Mouse (Mus musculus) right cerebral cortex, postnatal 10 days (tissue): ENCODE data around the gene Nfib.

ENCODE experiments used
- DNase-seq, 2 experiments: peaks; one replicate each; pipeline ENCODE4 v3.0.0; 2021; ENCODE audit warnings: low spot score in 2 of 2

Gene Nfib

GRCm38 (mm10) chr4:82540466-82540990 is 165.0 kb downstream of the Nfib start:
- no peak for DNase-seq

GRCm38 (mm10) chr4:82540048-82540410 is 165.5 kb downstream of the Nfib start:
- no peak for DNase-seq

GRCm38 (mm10) chr4:82539406-82540047 is 166.0 kb downstream of the Nfib start:
- no peak for DNase-seq

GRCm38 (mm10) chr4:82538815-82539214 is 166.7 kb downstream of the Nfib start:
- no peak for DNase-seq

DNA sequence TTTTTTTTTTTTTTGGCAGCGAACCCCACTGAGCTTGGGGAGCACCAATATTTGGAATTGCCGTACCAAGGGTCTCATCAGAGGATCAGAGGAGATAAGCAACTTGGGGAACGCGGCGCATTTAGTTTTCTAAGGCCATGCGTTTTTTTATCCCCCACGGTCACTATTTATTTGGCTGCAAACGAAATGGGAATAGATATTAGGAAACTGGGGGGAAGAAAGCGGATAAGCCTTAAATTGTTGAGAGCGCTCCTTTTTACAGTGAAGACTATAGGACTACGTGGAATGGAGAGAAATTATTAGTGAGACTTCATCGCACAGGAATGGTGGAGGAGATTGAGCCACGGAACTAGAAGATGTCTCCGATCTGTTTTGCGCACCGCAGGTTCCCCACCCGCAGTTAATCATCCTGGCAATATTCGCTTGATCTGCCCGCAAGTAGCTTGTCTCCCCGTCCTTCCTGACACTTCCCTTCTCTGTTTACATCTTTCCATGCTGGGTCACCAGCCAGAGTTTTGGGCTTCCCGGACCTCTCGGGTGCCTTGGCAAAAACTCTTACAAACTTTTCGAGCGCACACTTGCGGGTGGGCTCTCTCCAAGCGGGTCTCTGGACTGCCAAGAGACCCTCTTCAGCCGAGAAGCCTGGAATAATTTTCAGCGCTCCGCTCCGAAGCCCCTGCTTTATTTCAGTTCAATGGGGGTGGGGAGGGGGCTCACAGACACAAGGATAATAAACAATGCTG is 167.3 kb downstream of the Nfib start:
- DNase-seq: no peak

DNA sequence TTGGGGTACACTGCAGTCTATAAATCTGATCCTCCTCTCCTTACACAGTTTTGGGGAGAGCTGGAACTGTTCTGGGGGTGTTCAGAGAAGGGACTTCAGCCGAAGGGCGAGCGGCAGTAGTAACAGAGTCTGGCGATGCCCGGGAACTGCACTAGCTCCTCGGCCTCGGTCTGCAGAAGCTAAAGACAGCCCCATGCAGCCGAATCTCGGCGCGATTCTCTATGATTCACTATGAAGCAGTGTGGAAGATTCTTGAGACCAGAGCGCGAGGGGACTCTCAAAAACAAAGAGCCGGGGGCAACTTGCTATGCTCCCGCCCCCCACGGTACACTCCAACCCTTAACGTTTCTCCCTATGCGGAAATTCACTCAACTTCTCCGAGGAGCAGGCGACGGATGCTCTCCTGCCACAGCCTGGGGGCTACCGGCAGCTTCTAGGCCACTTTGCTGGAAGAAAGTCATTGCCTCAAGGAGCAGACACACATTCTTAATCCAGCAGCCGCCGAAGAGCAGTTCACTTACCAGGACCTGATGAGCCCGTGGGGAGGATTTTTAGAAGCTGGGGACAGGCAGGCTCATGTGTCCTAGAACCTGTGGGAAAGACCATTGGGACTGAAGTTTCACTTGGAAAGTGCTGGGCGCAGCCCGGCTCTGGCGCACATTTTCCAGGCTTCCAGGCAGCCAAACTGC is 168.1 kb downstream of the Nfib start:
- peak; percentile 52 to 62 for DNase-seq

DNA sequence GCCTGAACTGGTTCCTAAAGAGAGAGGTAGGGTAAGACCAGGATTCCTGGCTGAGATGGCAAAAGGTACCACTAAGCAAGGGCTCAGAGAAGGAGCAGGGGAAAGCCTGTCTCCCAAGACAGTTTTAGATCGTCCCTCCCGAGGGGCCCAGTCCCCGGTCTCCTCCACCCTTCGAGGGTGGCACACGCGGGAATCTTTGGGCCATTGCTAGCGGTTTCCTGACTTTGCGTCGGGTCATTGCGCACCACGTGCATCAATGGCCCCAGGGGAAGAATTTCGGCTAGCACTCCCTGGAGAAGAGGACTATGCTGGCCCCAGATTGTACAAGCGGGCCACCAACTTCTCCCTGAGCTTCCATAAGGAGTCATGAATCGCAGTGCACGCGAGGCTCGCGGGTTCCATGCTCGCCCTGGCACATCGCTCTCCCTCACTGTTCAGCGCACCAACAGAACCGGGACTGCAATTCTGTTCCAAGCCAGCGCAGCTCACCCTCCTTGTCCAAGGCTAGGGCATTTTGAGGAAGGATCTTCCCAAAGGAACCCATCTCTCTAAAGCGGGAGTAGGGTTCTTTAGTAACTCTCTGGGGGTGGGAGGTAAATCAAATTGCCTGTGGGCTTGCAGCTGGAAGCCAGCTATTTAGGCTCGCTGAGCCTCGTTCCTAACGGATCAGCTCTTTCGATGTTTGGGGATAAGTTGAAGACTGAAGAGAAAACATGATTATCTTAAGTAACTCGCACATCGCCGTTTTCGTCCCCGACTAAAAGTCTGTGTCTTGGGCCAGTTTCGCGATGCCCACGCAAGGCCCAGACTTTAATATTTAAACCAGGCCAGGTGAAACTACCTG is 168.9 kb downstream of the Nfib start:
- DNase-seq: peak; percentile 58 to 59

- no peak for DNase-seq
These were observed 169.7 kb downstream of the Nfib start for GRCm38 (mm10) chr4:82535606-82536434.

- DNase-seq: peak; percentile 74 to 76
These were observed 172.3 kb downstream of the Nfib start for GRCm38 (mm10) chr4:82533231-82533630.

- DNase-seq: peak; percentile 78
These were observed 172.9 kb downstream of the Nfib start for GRCm38 (mm10) chr4:82532443-82533191.

DNA sequence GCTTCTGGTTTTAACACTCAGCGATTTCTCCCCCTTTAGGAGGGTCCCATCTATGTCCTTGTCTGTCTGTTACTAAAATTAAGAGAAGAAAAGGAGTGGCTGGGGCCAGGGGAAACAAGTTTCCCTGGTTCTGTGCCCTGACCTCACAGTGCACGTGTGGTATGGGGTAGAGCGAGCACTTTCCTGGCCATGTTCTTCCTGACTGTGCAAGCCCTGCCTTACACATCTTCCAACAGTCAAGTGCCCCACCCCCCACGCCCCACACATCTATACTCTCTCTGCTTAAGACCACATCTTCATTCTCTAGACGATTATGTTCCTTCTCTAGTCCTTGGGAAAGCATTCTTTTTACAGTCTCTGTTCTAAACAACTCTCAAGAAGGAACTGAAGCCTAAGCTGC is 173.6 kb downstream of the Nfib start:
- no peak for DNase-seq

- no peak for DNase-seq
These were observed 174.6 kb downstream of the Nfib start for GRCm38 (mm10) chr4:82530875-82531353.

DNA sequence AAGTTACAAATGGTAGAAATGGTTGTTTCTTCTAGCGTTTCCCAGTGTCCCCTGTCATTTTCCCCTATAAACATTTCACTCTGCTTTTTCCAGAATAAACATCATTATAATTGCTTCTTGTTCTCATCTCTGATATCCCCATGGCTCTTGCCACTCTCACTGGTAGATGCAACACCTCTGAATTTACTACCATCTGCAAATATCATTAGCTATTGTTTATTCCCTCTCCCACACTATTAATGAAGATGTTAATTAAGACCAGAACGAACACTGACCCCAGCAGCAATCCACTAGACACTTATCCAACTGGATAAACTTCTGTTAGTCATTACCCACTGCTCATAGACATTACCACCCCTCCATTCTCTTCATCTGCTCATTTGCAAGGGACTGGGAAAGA is 176.6 kb downstream of the Nfib start:
- DNase-seq: no peak

GRCm38 (mm10) chr4:82519935-82520334 is 185.6 kb downstream of the Nfib start:
- peak in 1 of 2 experiments; percentile 16 for DNase-seq

- peak in 1 of 2 experiments; percentile 8 for DNase-seq
These were observed 187.4 kb downstream of the Nfib start for GRCm38 (mm10) chr4:82518132-82518531.

GRCm38 (mm10) chr4:82517311-82517710 is 188.2 kb downstream of the Nfib start:
- peak in 1 of 2 experiments; percentile 17 for DNase-seq

GRCm38 (mm10) chr4:82516211-82516795 is 189.2 kb downstream of the Nfib start:
- peak in 1 of 2 experiments; percentile 8 for DNase-seq

DNA sequence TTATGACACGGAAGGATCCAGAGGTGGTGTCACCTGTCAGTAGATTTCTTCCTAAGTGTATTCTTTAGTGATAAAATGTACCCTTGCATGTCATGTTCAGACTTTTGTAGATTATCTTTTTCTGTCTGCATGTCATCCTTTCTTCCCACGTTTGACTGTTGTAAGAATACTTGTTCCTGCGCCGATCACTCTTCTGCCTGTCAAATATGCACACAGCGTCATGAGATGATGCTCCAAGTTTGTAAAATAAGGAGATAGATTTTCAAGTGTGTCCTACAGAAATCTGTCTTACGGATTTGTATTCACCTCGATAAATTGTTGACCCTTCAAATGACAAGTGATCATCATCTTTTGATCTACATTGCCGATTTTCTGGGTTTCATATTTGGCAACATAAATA is 190.6 kb downstream of the Nfib start:
- no peak for DNase-seq

DNA sequence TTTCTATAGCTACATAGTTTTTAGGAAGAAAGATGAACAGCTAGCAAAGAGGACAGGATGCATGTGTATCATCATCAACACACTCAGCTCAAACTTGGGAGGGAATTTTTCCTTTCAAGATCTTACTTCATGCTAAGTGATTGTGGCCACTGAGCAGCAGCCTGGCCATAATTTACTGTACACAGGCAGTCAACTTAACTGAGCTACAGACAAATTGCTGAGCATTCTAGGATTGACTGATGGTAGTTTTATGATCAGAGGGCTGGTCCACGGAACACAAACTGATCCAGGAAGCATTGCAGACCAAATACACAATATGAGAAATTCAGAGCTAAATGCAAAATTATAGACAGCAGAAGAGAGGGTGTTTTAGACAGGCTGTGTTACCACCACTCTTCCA is 191.2 kb downstream of the Nfib start:
- no peak for DNase-seq

GRCm38 (mm10) chr4:82513426-82513750 is 192.2 kb downstream of the Nfib start:
- no peak for DNase-seq
